Mouse (Mus musculus): ENCODE results near the gene Ssbp4. TPM values are rescaled to one million over a fixed set of nuclear protein-coding genes. Genes with fewer than 3 reads are reported as not detected.

Gene Ssbp4
- polyA plus RNA-seq, 1 experiment from 2014 or later, result 135 TPM

DNA sequence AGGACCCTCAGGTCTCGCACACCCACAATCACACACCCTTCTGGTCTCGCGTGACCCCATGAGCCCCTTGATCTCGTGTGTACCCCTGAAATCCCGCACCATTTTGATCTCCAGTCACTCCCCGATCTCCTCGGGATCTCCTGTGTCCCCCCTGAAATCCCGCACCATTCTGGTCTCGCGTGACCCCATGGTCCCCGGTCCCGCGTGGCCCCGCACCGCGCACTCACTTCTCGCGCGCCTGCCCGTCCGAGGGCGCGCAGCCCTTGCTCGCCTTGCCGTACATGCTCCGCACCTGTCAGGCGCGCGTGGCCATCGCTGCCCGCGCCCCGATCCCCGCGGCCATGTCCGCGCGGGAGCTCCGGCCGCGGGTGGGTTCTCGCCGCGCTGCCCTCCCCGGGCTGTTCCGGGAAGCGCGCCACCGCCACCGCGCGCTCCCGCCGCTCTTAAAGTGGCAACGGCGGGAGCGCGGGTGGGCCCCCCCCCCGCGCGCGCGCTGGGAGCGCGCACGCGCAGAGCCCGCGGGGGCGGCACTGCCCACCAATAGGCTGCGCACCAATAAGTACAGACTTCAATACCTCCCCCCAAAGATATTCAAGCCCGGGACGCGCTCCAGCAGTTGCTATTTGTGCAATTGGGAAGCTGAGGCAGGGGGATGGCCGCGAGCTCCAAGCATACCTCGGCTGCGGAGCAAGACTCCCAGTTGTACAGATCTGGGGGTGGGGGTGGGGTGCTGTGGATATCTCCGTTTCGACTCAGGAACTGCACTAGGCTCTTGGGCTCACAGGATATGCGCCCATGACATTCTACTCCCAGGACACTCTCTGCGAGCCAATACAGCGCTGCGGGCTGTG lies 549 bp downstream of the Ssbp4 start:
- DNase-seq (ENCODE audit: low spot score), result peak; percentile 78

DNA sequence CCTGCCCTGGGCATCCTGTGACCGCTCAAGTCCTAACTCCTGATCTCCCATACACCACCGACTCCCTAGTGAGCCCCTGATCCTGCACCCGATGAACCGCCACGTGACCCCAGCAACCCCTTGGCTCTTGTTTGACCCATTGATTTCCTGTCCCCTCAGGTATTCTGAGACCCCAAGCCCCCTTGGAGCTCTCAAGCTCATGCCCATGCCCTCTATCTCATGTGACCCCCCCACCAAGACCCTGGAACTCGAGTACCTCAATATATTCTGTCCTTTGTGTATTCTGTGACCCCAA lies 1.1 kb downstream of the Ssbp4 start:
- no peak for DNase-seq (ENCODE audit: low spot score)

DNA sequence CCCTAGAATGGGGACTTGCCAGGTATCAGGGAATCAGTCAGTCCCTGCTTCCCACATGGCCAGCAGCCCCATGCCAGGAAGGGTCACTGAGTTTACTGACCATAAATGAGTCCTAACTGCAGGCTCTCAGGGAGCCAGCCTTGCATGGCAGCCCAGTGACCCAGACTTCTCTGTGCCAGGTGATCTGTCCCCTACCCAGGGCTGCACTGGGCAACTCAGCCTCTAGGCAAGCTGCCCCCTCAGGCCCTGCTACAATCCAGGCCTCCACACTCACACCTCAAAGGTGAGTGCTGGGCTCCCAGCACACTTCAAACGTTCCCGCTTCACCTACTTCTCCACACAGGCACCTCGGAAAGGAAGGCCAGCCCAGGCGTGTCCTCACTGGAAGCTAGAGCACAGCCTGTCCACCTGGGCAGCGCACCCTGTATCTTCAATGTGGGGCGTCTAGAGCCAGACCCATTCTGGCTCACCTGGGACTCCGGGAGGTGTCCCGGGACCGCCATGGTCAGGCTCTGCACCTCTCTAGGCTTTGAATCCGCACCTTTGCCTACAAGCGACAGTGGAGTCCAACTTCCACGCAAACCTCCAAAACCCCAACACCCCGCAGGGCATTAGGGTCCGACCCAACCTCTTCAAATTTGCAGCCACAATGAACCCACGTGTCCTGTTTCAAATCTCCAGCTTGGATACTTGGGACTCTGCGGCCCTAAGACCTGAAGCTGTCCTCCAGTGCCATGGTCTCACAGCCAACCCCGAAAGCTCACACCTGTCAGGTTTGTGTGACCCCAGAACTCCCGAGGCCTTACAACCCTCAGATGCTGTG lies 1.7 kb downstream of the Ssbp4 start:
- DNase-seq (ENCODE audit: low spot score), result no peak

- DNase-seq (ENCODE audit: low spot score), result no peak
Observed at GRCm38 (mm10) chr8:70605871-70606779, 2.5 kb downstream of the Ssbp4 start.

DNA sequence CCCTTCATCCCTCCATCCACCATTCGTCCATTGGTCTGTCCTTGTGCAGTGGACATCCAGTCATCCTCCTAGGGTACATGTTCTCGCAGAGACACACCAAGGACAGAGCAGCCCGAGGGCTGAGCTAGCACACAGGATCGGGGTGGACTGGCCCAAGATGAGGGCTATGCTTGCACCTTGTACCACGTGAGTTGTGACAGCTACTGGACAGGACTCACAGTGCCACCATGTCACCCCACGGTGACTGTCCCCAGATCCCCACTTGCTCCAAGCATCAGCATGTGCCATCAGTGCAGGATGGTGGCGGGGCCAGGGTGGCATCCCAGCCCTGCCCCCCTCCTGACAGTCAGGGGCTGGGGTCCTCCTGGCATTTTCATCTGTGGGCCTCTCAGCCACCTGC lies 4.1 kb downstream of the Ssbp4 start:
- no peak for DNase-seq (ENCODE audit: low spot score)

GRCm38 (mm10) chr8:70602139-70602811 lies 6.4 kb downstream of the Ssbp4 start:
- no peak for DNase-seq (ENCODE audit: low spot score)

GRCm38 (mm10) chr8:70601271-70601649 lies 7.4 kb downstream of the Ssbp4 start:
- peak; percentile 75 for DNase-seq (ENCODE audit: low spot score)

- no peak for DNase-seq (ENCODE audit: low spot score)
Observed at GRCm38 (mm10) chr8:70600473-70601270, 8.0 kb downstream of the Ssbp4 start.

DNA sequence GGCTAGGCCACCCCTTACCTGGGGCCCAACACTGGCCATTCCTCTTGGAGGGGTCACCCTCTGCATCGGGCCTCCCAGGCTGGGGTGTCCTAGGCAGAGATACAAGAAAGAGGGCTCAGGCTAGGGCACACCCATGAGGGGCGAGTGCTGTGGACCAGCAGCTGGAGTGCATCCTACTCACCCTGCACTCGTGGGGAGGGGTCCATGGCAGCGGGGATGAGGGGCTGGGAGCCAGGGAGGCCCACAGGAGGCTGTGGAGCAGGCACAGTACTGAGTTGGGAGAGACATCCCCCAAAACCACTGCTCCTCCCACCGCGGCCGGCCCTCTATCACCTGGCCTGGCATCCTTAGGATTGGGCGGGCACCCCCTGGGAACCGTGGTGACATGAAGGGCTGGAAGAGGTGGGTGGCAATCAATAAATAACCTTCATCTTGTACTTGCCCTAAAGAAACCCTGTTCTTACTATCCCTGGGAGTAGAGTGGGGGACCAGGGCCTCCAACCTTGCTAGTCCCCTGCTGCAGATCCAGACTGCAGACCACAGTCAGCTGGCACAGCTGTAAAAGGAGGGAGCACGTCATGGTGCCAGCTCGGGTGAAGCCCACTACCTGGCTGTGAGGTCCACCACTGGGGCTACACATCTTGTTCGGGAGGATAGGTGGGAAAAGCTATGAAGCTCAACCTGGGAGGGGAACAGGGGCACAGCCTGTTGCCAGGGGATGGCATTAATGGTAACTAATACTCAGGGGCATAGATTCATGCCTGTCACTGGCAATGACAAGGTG lies 9.0 kb downstream of the Ssbp4 start:
- no peak for DNase-seq (ENCODE audit: low spot score)

DNA sequence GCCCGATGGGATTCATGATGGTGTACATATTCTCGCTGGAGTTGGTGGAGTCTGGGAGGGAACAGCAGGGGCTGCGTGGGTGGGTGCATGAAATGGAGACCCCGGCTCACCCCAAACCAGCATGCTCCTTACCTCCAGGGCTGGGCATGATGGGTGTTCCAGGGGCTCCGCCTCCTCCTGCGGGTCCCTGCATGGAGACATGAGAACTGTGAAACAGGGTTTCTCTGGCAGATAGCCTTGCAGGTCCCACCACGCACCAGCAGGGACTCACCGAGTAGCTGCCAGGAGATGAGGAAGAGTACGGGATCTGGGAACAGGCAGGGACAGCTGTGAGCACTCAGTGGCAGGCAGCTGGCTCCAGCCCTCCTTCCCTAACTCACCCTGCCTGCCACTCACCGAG lies 9.9 kb downstream of the Ssbp4 start:
- no peak for DNase-seq (ENCODE audit: low spot score)

- no peak for DNase-seq (ENCODE audit: low spot score)
Observed at GRCm38 (mm10) chr8:70598283-70598682, 10.4 kb downstream of the Ssbp4 start.

DNA sequence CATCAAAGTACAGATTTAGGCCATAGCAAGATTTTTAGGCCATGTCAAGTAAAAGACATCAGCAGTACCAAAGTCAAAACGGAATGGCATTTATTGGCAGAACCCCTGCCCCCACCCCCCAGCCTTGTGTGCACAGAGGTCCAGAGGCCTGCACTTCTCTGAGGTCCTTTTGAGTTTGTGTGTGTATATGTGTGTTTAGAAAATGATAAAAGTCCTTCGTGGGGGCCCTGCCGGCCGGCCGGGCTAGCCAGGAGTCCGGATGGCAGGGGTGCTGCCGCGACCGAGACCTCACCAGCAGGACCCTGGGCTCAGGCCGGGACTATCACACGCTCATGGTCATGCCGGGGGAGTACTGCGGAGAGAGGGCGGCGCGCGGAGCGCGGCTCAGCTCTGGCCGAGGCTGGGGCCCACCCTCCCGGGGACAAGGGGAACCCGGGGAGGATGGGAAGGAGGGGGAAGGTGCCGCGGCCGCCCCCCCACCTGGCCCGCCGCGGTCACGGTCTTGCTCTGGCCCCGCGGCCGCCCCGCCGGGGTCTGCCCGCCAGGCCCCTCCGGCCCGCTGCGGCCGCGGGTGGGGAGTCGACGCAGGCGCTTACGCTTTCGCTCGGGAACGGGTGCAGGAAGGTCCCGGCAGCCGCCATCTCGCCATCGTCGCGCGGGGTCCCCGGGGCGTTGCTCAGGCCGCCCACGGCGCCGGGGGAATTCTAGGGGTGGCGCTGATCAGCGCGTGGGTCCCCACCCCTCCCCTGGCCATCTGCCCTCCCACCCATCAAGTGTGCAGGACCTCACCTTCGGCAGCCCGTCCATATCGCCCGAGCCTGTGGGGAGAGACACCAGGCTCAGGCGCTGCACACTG lies 11.0 kb downstream of the Ssbp4 start:
- no peak for DNase-seq (ENCODE audit: low spot score)

GRCm38 (mm10) chr8:70596775-70597416 lies 11.8 kb downstream of the Ssbp4 start:
- no peak for DNase-seq (ENCODE audit: low spot score)

DNA sequence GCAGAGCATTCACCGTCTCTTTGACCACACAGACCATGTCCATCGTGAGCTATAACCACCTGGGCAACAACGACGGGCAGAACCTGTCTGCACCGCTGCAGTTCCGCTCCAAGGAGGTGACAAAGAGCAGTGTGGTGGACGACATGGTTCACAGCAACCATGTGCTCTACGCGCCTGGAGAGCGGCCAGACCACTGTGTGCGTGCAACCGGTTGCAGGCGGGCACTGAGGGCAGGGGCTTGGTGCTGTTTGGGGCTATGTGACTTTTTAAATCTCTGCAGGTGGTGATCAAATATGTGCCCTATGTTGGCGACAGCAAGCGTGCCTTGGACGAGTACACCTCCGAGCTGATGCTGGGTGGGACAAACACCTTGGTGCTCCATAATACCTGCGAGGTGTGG lies 12.5 kb downstream of the Ssbp4 start:
- no peak for DNase-seq (ENCODE audit: low spot score)

- DNase-seq (ENCODE audit: low spot score), result no peak
Observed at GRCm38 (mm10) chr8:70595811-70596210, 12.9 kb downstream of the Ssbp4 start.

GRCm38 (mm10) chr8:70594621-70595564 lies 13.8 kb downstream of the Ssbp4 start:
- peak; percentile 32 for DNase-seq (ENCODE audit: low spot score)
